Mouse (Mus musculus): ENCODE data around the gene Lpar2. TPM values are rescaled to one million over a fixed set of nuclear protein-coding genes. Genes with fewer than 3 reads are reported as not detected.

The Lpar2 gene
- total and polyA plus RNA-seq, 2 experiments from 2014 or later, result 0.63 to 5.4 TPM

- H3K4me2 ChIP-seq (ENCODE audit: low read depth, low read length, poor library complexity, severe bottlenecking), result no peak overlapping the region
- 0 out of 2 replicates have a peak, but pooled peaks cover 13% of the 10 kb centered on the region for H3K36me3 ChIP-seq (ENCODE audit: insufficient read depth, low read length)
- no peaks in the 10 kb centered on the region for H3K9me3 ChIP-seq (ENCODE audit: low read length)
- no peak overlapping the region for H3K9ac ChIP-seq (replicated peaks; ENCODE audit: low read length, poor library complexity, severe bottlenecking)
- ATAC-seq (ENCODE audit: low FRiP score), result no peak
- TF ChIP-seq CTCF (IDR thresholded peaks at IDR 0.05), result peak; percentile 82
- no peaks in the 10 kb centered on the region for H3K27me3 ChIP-seq (ENCODE audit: insufficient read depth, low read length)
- WGBS, result 9% methylated on average over 9 of the region's 9 CpGs
- no peak overlapping the region for H3K4me3 ChIP-seq (ENCODE audit: low read depth, low read length)
- H3K4me1 ChIP-seq (ENCODE audit: insufficient read depth, low read length), result no peaks in the 10 kb centered on the region
- DNase-seq (ENCODE audit: low spot score), result peak; percentile 56
- no peak overlapping the region for H3K27ac ChIP-seq (ENCODE audit: low read depth, low read length)
Observed at GRCm38 (mm10) chr8:69874155-69874554, 51.9 kb downstream of the Lpar2 start.

- WGBS, result 87% methylated on average over 13 of the region's 13 CpGs
- Histone ChIP-seq H3K27me3 (ENCODE audit: insufficient read depth, low read length) (peaks cover 4% of the 10 kb centered on the region; the same call in 1 of the 2 replicates), H3K4me3 (ENCODE audit: low read depth, low read length) (no peak overlapping the region), H3K4me2 (ENCODE audit: low read depth, low read length, poor library complexity, severe bottlenecking) (no peak overlapping the region), H3K9me3 (ENCODE audit: low read length) (no peaks in the 10 kb centered on the region), H3K4me1 (ENCODE audit: insufficient read depth, low read length) (no peaks in the 10 kb centered on the region), H3K9ac (replicated peaks; ENCODE audit: low read length, poor library complexity, severe bottlenecking) (no peak overlapping the region), H3K27ac (ENCODE audit: low read depth, low read length) (no peak overlapping the region), H3K36me3 (ENCODE audit: insufficient read depth, low read length) (0 out of 2 replicates have a peak, but pooled peaks cover 13% of the 10 kb centered on the region)
- no peak for ATAC-seq (ENCODE audit: low FRiP score)
- no peak for DNase-seq (ENCODE audit: low spot score)
- TF ChIP-seq CTCF (IDR thresholded peaks at IDR 0.05), result no peak
Observed at GRCm38 (mm10) chr8:69874654-69875053, 52.4 kb downstream of the Lpar2 start.

GRCm38 (mm10) chr8:69876097-69876496, 53.9 kb downstream of the Lpar2 start:
- Histone ChIP-seq H3K9me3 (ENCODE audit: low read length) (no peaks in the 10 kb centered on the region), H3K27me3 (ENCODE audit: insufficient read depth, low read length) (peaks cover 18% of the 10 kb centered on the region), H3K36me3 (ENCODE audit: insufficient read depth, low read length) (0 out of 2 replicates have a peak, but pooled peaks cover 7% of the 10 kb centered on the region), H3K4me3 (ENCODE audit: low read depth, low read length) (no peak overlapping the region), H3K4me1 (ENCODE audit: insufficient read depth, low read length) (no peaks in the 10 kb centered on the region), H3K27ac (ENCODE audit: low read depth, low read length) (no peak overlapping the region), H3K4me2 (ENCODE audit: low read depth, low read length, poor library complexity, severe bottlenecking) (no peak overlapping the region), H3K9ac (replicated peaks; ENCODE audit: low read length, poor library complexity, severe bottlenecking) (no peak overlapping the region)
- DNase-seq (ENCODE audit: low spot score) (no peak), ATAC-seq (ENCODE audit: low FRiP score) (no peak)
- 52% methylated on average over 10 of the region's 10 CpGs for WGBS
- TF ChIP-seq CTCF (IDR thresholded peaks at IDR 0.05), result no peak

- Histone ChIP-seq H3K4me2 (ENCODE audit: low read depth, low read length, poor library complexity, severe bottlenecking) (no peak overlapping the region), H3K9ac (replicated peaks; ENCODE audit: low read length, poor library complexity, severe bottlenecking) (no peak overlapping the region), H3K27ac (ENCODE audit: low read depth, low read length) (no peak overlapping the region), H3K4me1 (ENCODE audit: insufficient read depth, low read length) (0 out of 2 replicates have a peak, but pooled peaks cover 2% of the 10 kb centered on the region), H3K4me3 (ENCODE audit: low read depth, low read length) (no peak overlapping the region), H3K9me3 (ENCODE audit: low read length) (no peaks in the 10 kb centered on the region), H3K27me3 (ENCODE audit: insufficient read depth, low read length) (peaks cover 27% of the 10 kb centered on the region), H3K36me3 (ENCODE audit: insufficient read depth, low read length) (0 out of 2 replicates have a peak, but pooled peaks cover 1% of the 10 kb centered on the region)
- DNase-seq (ENCODE audit: low spot score), result no peak
- no peak for TF ChIP-seq CTCF (IDR thresholded peaks at IDR 0.05)
- 77% methylated on average over 10 of the region's 10 CpGs for WGBS
- no peak for ATAC-seq (ENCODE audit: low FRiP score)
Observed at GRCm38 (mm10) chr8:69876967-69877366, 54.7 kb downstream of the Lpar2 start.

- DNase-seq (ENCODE audit: low spot score), result no peak
- no peak for ATAC-seq (ENCODE audit: low FRiP score)
- no peak overlapping the region for H3K27ac ChIP-seq (ENCODE audit: low read depth, low read length)
- no peak for TF ChIP-seq CTCF (IDR thresholded peaks at IDR 0.05)
- H3K36me3 ChIP-seq (ENCODE audit: insufficient read depth, low read length), result no peaks in the 10 kb centered on the region
- H3K4me2 ChIP-seq (ENCODE audit: low read depth, low read length, poor library complexity, severe bottlenecking), result no peak overlapping the region
- WGBS, result 95% methylated on average over 4 of the region's 4 CpGs
- no peak overlapping the region for H3K4me3 ChIP-seq (ENCODE audit: low read depth, low read length)
- no peak overlapping the region for H3K9ac ChIP-seq (replicated peaks; ENCODE audit: low read length, poor library complexity, severe bottlenecking)
- 0 out of 2 replicates have a peak, but pooled peaks cover 2% of the 10 kb centered on the region for H3K4me1 ChIP-seq (ENCODE audit: insufficient read depth, low read length)
- no peaks in the 10 kb centered on the region for H3K9me3 ChIP-seq (ENCODE audit: low read length)
- H3K27me3 ChIP-seq (ENCODE audit: insufficient read depth, low read length), result peaks cover 31% of the 10 kb centered on the region
Observed at GRCm38 (mm10) chr8:69877396-69877795, 55.2 kb downstream of the Lpar2 start.

- Histone ChIP-seq H3K27ac (ENCODE audit: low read depth, low read length) (no peak overlapping the region), H3K9ac (replicated peaks; ENCODE audit: low read length, poor library complexity, severe bottlenecking) (no peak overlapping the region), H3K27me3 (ENCODE audit: insufficient read depth, low read length) (peaks cover 37% of the 10 kb centered on the region), H3K4me2 (ENCODE audit: low read depth, low read length, poor library complexity, severe bottlenecking) (no peak overlapping the region), H3K4me3 (ENCODE audit: low read depth, low read length) (no peak overlapping the region), H3K36me3 (ENCODE audit: insufficient read depth, low read length) (no peaks in the 10 kb centered on the region), H3K4me1 (ENCODE audit: insufficient read depth, low read length) (0 out of 2 replicates have a peak, but pooled peaks cover 2% of the 10 kb centered on the region), H3K9me3 (ENCODE audit: low read length) (no peaks in the 10 kb centered on the region)
- no peak for ATAC-seq (ENCODE audit: low FRiP score)
- no peak for DNase-seq (ENCODE audit: low spot score)
- no peak for TF ChIP-seq CTCF (IDR thresholded peaks at IDR 0.05)
- 39% methylated on average over 3 of the region's 3 CpGs for WGBS
Observed at GRCm38 (mm10) chr8:69877992-69878391, 55.8 kb downstream of the Lpar2 start.
